Mouse (Mus musculus) midbrain, embryonic 12.5 days (tissue): Measurements from ENCODE around the gene Ak8. TPM values are rescaled to one million over a fixed set of nuclear protein-coding genes. Genes with fewer than 3 reads are reported as not detected.

Experiments
- ATAC-seq: fragments of 200-750 bp; cut with Nextera tagmentation; 2 replicates; pipeline ENCODE4 v1.8.0; 2017; ENCODE audit warnings: low read depth, moderate TSS enrichment, moderate library complexity; ENCODE audit not compliant: low FRiP score
- H3K27ac ChIP-seq: fragments of 300-500 bp; sonication (generic); replicated peaks from 2 replicates; pipeline ENCODE4 v1.5.1; 2016; ENCODE audit warnings: mild to moderate bottlenecking
- H3K27me3 ChIP-seq: fragments of 300-500 bp; sonication (generic); 2 replicates; pipeline ENCODE4 v1.6.1; 2016; ENCODE audit warnings: mild to moderate bottlenecking
- H3K36me3 ChIP-seq: fragments of 300-500 bp; sonication (generic); 2 replicates; pipeline ENCODE4 v1.6.1; 2016
- H3K4me1 ChIP-seq: fragments of 300-500 bp; sonication (generic); 2 replicates; pipeline ENCODE4 v1.6.1; 2016
- H3K4me2 ChIP-seq: fragments of 300-500 bp; sonication (generic); replicated peaks from 2 replicates; pipeline ENCODE4 v1.6.1; 2016; ENCODE audit warnings: mild to moderate bottlenecking, moderate library complexity
- H3K4me3 ChIP-seq: fragments of 300-500 bp; sonication (generic); 2 replicates; pipeline ENCODE4 v1.5.1; 2016; ENCODE audit warnings: mild to moderate bottlenecking
- H3K9ac ChIP-seq: fragments of 300-500 bp; sonication (generic); replicated peaks from 2 replicates; pipeline ENCODE4 v1.6.1; 2016; ENCODE audit warnings: mild to moderate bottlenecking, moderate library complexity
- H3K9me3 ChIP-seq: fragments of 300-500 bp; sonication (generic); 2 replicates; pipeline ENCODE4 v1.6.1; 2016; ENCODE audit warnings: mild to moderate bottlenecking
- WGBS: fragments of 180-500 bp; shearing (Covaris S2); methylation state at CpG from one replicate; pipeline ENCODE4 v1.1.7; 2016; 5-methylcytosine and 5-hydroxymethylcytosine counted together
- polyA plus RNA-seq: library from polyadenylated mRNA; unstranded; fragments of >200 nt; fragmentation: Nextera tagmentation; extraction: Ambion mirVana; gene quantifications from 2 replicates; pipeline ENCODE4 v1.2.1, GENCODE M21; 2016

The Ak8 gene
- polyA plus RNA-seq, 1 experiment from 2014 or later = 1.1 TPM

DNA sequence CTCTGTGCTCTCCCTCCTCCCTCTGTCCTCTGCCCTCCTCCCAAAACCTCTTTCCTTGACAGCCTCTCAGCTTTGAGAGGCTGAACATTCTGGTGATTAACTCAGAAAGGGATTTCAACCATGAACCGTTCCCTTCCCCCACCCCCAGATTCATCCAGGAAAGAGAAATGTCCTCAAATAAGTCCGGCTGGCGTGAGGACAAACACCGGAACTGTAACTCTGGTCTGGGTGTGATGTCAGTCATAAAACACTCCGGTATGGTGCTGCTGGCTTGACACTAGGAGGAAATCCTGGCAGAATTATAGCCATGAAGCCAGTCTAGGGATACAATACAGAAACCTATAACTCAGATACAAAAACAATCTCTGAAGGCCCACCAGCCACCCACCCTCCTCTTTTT, 70.7 kb downstream of the Ak8 start:
- Histone ChIP-seq H3K4me1 (0 out of 2 replicates have a peak, but pooled peaks cover 3% of the 10 kb centered on the region), H3K36me3 (no peaks in the 10 kb centered on the region), H3K4me2 (no peak overlapping the region), H3K4me3 (no peak overlapping the region), H3K27me3 (peaks cover 10% of the 10 kb centered on the region), H3K27ac (0 out of 2 replicates have a peak overlapping the region, but pooled peaks have one; percentile 4), H3K9me3 (no peaks in the 10 kb centered on the region), H3K9ac (no peak overlapping the region)
- 61% methylated on average over 5 of the region's 5 CpGs for WGBS
- no peak for ATAC-seq

GRCm38 (mm10) chr2:28774073-28774472, 74.1 kb downstream of the Ak8 start:
- H3K4me2 ChIP-seq = no peak overlapping the region
- H3K27me3 ChIP-seq = peaks cover 16% of the 10 kb centered on the region
- H3K36me3 ChIP-seq = no peaks in the 10 kb centered on the region
- H3K4me1 ChIP-seq = 0 out of 2 replicates have a peak, but pooled peaks cover 12% of the 10 kb centered on the region
- no peak overlapping the region for H3K4me3 ChIP-seq
- H3K27ac ChIP-seq = 0 out of 2 replicates have a peak overlapping the region, but pooled peaks have one; percentile 61
- 44% methylated on average over 8 of the region's 8 CpGs for WGBS
- no peak for ATAC-seq
- H3K9me3 ChIP-seq = no peaks in the 10 kb centered on the region
- H3K9ac ChIP-seq = no peak overlapping the region

GRCm38 (mm10) chr2:28776728-28777127, 76.8 kb downstream of the Ak8 start:
- WGBS = 64% methylated on average over 2 of the region's 2 CpGs
- no peak for ATAC-seq
- Histone ChIP-seq H3K4me3 (no peak overlapping the region), H3K4me2 (no peak overlapping the region), H3K4me1 (peaks cover 17% of the 10 kb centered on the region; the same call in 1 of the 2 replicates), H3K9me3 (no peaks in the 10 kb centered on the region), H3K9ac (no peak overlapping the region), H3K27me3 (peaks cover 21% of the 10 kb centered on the region), H3K36me3 (no peaks in the 10 kb centered on the region), H3K27ac (no peak overlapping the region)

- H3K27ac ChIP-seq = no peak overlapping the region
- 72% methylated on average over 16 of the region's 16 CpGs for WGBS
- no peak overlapping the region for H3K4me2 ChIP-seq
- H3K4me3 ChIP-seq = no peak overlapping the region
- ATAC-seq = no peak
- no peaks in the 10 kb centered on the region for H3K9me3 ChIP-seq
- peaks cover 17% of the 10 kb centered on the region; the same call in 1 of the 2 replicates for H3K4me1 ChIP-seq
- no peak overlapping the region for H3K9ac ChIP-seq
- H3K36me3 ChIP-seq = no peaks in the 10 kb centered on the region
- H3K27me3 ChIP-seq = peaks cover 16% of the 10 kb centered on the region
Measured at GRCm38 (mm10) chr2:28780001-28780782, 80.2 kb downstream of the Ak8 start.

GRCm38 (mm10) chr2:28781310-28781709, 81.3 kb downstream of the Ak8 start:
- WGBS = 89% methylated on average over 4 of the region's 4 CpGs
- peaks cover 20% of the 10 kb centered on the region; the same call in 1 of the 2 replicates for H3K4me1 ChIP-seq
- no peak overlapping the region for H3K9ac ChIP-seq
- ATAC-seq = no peak
- H3K9me3 ChIP-seq = no peaks in the 10 kb centered on the region
- no peaks in the 10 kb centered on the region for H3K36me3 ChIP-seq
- peaks cover 9% of the 10 kb centered on the region for H3K27me3 ChIP-seq
- H3K4me3 ChIP-seq = no peak overlapping the region
- H3K27ac ChIP-seq = no peak overlapping the region
- H3K4me2 ChIP-seq = no peak overlapping the region

GRCm38 (mm10) chr2:28786355-28787066, 86.5 kb downstream of the Ak8 start:
- no peak overlapping the region for H3K4me3 ChIP-seq
- H3K36me3 ChIP-seq = no peaks in the 10 kb centered on the region
- peaks cover 10% of the 10 kb centered on the region; the same call in 1 of the 2 replicates for H3K4me1 ChIP-seq
- no peak overlapping the region for H3K9ac ChIP-seq
- H3K4me2 ChIP-seq = no peak overlapping the region
- WGBS = 71% methylated on average over 16 of the region's 16 CpGs
- H3K27me3 ChIP-seq = peaks cover 10% of the 10 kb centered on the region; the same call in 1 of the 2 replicates
- no peak for ATAC-seq
- H3K9me3 ChIP-seq = no peaks in the 10 kb centered on the region
- H3K27ac ChIP-seq = no peak overlapping the region

GRCm38 (mm10) chr2:28787067-28787619, 87.2 kb downstream of the Ak8 start:
- Histone ChIP-seq H3K9me3 (no peaks in the 10 kb centered on the region), H3K27ac (no peak overlapping the region), H3K36me3 (no peaks in the 10 kb centered on the region), H3K4me2 (no peak overlapping the region), H3K27me3 (peaks cover 13% of the 10 kb centered on the region; the same call in 1 of the 2 replicates), H3K4me3 (no peak overlapping the region), H3K4me1 (peaks cover 10% of the 10 kb centered on the region; the same call in 1 of the 2 replicates), H3K9ac (no peak overlapping the region)
- ATAC-seq = no peak
- WGBS = 77% methylated on average over 6 of the region's 6 CpGs

DNA sequence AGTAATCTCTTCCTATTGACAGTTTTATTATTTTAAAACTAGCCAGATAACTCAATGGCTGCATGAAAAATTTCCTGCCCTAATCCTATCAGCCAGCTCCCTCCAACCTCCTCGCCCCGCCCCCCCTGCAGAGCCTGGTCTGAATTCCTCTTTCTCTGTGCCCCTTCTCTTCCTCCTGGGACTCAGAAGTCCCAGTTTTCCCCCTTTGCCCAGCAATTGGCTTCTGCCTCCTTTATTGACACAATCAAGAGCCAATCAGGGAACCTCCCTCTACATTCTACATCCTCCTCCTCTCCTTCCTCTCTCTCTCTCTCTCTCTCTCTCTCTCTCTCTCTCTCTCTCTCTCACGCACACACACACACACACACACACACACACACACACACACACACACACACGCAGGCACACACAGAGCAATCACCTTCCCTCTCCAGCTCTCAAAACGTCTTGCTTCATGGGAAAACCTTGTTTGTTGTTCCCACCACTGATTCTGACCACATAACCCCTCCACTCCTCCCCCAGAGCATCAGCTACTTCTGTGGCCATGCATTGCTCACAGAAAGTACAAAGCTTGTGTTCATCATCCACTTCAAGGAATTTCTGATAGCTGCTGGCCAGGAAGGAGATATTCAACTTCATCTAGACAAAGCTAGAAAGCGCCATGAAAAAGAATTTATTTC, 93.1 kb downstream of the Ak8 start:
- WGBS = 15% methylated on average over 6 of the region's 6 CpGs
- ATAC-seq = peak; percentile 77
- Histone ChIP-seq H3K9ac (no peak overlapping the region), H3K27me3 (peaks cover 7% of the 10 kb centered on the region; the same call in 1 of the 2 replicates), H3K4me3 (peak overlapping the region; percentile 13; the same call in 1 of the 2 replicates), H3K9me3 (no peaks in the 10 kb centered on the region), H3K4me1 (peaks cover 25% of the 10 kb centered on the region), H3K27ac (peak overlapping the region; percentile 52), H3K4me2 (peak overlapping the region; percentile 40), H3K36me3 (no peaks in the 10 kb centered on the region)

DNA sequence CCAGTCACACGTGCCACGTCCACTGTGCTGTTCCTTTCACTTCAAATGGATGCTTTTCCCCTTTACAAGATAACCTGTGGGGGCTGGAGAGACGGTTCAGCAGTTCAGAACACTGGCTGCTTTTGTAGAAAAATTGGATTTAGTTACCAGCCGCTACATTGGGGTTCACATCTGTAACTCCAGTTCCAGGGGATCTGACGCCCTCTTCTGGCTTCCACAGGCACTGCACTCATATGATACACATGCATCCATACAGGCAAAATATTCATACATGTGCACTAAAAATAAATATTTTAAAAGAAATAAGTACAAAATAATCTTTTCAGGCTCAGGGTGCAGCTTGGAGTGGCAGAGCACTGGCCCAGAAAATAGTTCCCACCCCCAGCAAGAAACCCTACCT, 94.7 kb downstream of the Ak8 start:
- Histone ChIP-seq H3K27ac (no peak overlapping the region), H3K27me3 (0 out of 2 replicates have a peak, but pooled peaks cover 4% of the 10 kb centered on the region), H3K9ac (no peak overlapping the region), H3K4me3 (no peak overlapping the region), H3K4me2 (no peak overlapping the region), H3K9me3 (no peaks in the 10 kb centered on the region), H3K36me3 (no peaks in the 10 kb centered on the region), H3K4me1 (peaks cover 33% of the 10 kb centered on the region)
- ATAC-seq = no peak
- 83% methylated on average over 5 of the region's 5 CpGs for WGBS

DNA sequence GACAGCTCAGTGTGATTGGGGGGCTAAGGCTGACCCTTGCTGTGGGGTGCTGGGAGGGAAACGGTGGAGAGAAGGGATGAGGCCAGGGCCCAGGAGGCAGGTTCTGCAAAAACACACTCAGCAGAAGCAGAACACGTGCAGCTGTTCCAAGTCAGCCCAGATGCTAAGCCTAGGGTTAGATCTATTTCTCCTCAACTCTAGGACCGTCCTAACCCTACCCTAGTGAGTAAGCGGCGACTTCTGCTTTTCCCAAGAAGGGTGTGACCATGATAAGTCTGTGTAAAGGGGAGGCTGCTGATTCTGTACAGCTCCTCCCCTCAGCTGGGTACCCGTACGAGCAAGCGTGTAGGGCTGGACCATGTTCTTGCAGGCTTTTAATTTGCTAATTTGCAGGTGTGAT, 96.3 kb downstream of the Ak8 start:
- Histone ChIP-seq H3K9me3 (no peaks in the 10 kb centered on the region), H3K27ac (no peak overlapping the region), H3K4me3 (no peak overlapping the region), H3K36me3 (no peaks in the 10 kb centered on the region), H3K9ac (no peak overlapping the region), H3K4me2 (no peak overlapping the region), H3K4me1 (peaks cover 33% of the 10 kb centered on the region), H3K27me3 (0 out of 2 replicates have a peak, but pooled peaks cover 4% of the 10 kb centered on the region)
- 76% methylated on average over 8 of the region's 8 CpGs for WGBS
- no peak for ATAC-seq

DNA sequence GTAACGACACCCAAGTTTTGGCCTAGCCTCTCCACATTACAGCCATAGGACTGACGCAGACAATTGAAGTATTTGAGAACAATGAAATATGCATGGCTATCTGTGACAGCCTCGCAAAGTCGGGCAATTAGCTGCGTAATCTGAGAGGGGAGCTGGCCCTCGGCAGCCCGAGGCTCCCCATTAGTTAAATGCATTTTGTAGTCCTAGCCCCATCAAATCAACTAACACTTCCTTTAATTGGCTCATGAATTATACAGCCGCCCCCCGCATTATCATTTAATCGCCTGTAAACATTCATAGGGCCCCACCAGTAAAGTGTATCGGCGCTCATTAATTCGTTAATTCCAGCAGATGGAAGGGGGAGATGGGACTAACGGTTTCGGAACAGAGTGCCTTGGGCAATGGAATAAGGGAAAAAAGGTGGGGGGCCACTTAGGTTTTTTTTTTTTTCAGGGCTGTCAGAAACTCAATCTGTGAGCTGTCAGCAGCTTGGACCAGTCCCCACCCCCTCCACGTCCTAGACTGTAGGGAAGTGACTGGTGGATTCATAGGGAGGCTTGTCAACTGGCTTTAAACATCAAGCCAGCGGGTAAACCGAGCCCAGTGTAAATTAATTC, 97.6 kb downstream of the Ak8 start:
- H3K4me2 ChIP-seq = no peak overlapping the region
- no peak overlapping the region for H3K4me3 ChIP-seq
- no peaks in the 10 kb centered on the region for H3K36me3 ChIP-seq
- no peaks in the 10 kb centered on the region for H3K9me3 ChIP-seq
- 49% methylated on average over 18 of the region's 18 CpGs for WGBS
- H3K27me3 ChIP-seq = no peaks in the 10 kb centered on the region
- H3K9ac ChIP-seq = no peak overlapping the region
- H3K4me1 ChIP-seq = peaks cover 29% of the 10 kb centered on the region
- H3K27ac ChIP-seq = peak overlapping the region; percentile 60
- peak; percentile 77 for ATAC-seq
